Mouse (Mus musculus) megakaryocyte, embryonic 14.5 days (primary cell): ENCODE data around the gene A4galt. TPM values are rescaled to one million over a fixed set of nuclear protein-coding genes. Genes with fewer than 3 reads are reported as not detected.

ENCODE experiments used
- H3K27me3 ChIP-seq: replicated peaks from 2 replicates; pipeline ENCODE3; 2012; ENCODE audit warnings: inconsistent platforms
- H3K36me3 ChIP-seq: replicated peaks from 2 replicates; pipeline ENCODE3; 2012; ENCODE audit warnings: low read length, inconsistent platforms, mixed read lengths
- H3K4me1 ChIP-seq: 2 replicates; pipeline ENCODE4 v1.6.1; 2012; ENCODE audit warnings: inconsistent platforms
- H3K4me3 ChIP-seq: replicated peaks from 2 replicates; pipeline ENCODE3; 2012; ENCODE audit warnings: moderate library complexity, mild to moderate bottlenecking, inconsistent platforms
- H3K9me3 ChIP-seq: 2 replicates; pipeline ENCODE4 v1.6.1; 2012; ENCODE audit warnings: inconsistent platforms
- FLI1 ChIP-seq: IDR thresholded peaks from 2 replicates; pipeline ENCODE4 v1.6.1; 2012; ENCODE audit warnings: low read length, inconsistent platforms, mixed read lengths
- GATA1 ChIP-seq: IDR thresholded peaks from 3 replicates; pipeline ENCODE4 v1.6.1; 2012; ENCODE audit warnings: mixed read lengths, low read length, inconsistent platforms, borderline replicate concordance
- polyA plus RNA-seq: library from polyadenylated mRNA; stranded (reverse); fragments of >175 nt; gene quantifications from 2 replicates; pipeline ENCODE4 v1.2.3, GENCODE M21; 2012; ENCODE audit warnings: low replicate concordance; ENCODE audit not compliant: insufficient read depth

The A4galt gene
- polyA plus RNA-seq, 1 experiment = not detected

GRCm38 (mm10) chr15:83209092-83209695, 42.4 kb downstream of the A4galt start:
- peaks cover 50% of the 10 kb centered on the region for H3K27me3 ChIP-seq
- peak overlapping the region; percentile 11 for H3K4me3 ChIP-seq
- peaks cover 53% of the 10 kb centered on the region for H3K4me1 ChIP-seq
- no peaks in the 10 kb centered on the region for H3K36me3 ChIP-seq
- H3K9me3 ChIP-seq = no peaks in the 10 kb centered on the region
- TF ChIP-seq FLI1 (no peak), GATA1 (no peak)

- TF ChIP-seq FLI1 = no peak
- TF ChIP-seq GATA1 = no peak
- Histone ChIP-seq H3K9me3 (no peaks in the 10 kb centered on the region), H3K4me1 (peaks cover 38% of the 10 kb centered on the region), H3K4me3 (peak overlapping the region; percentile 69), H3K36me3 (no peaks in the 10 kb centered on the region), H3K27me3 (peaks cover 26% of the 10 kb centered on the region)
These were observed 46.7 kb downstream of the A4galt start for GRCm38 (mm10) chr15:83204731-83205451.

- Histone ChIP-seq H3K9me3 (no peaks in the 10 kb centered on the region), H3K27me3 (peaks cover 15% of the 10 kb centered on the region), H3K4me1 (peaks cover 26% of the 10 kb centered on the region), H3K36me3 (no peaks in the 10 kb centered on the region), H3K4me3 (no peak overlapping the region)
- TF ChIP-seq FLI1 (no peak), GATA1 (no peak)
These were observed 49.2 kb downstream of the A4galt start for GRCm38 (mm10) chr15:83202412-83202811.

GRCm38 (mm10) chr15:83193413-83193812, 58.2 kb downstream of the A4galt start:
- no peak overlapping the region for H3K4me3 ChIP-seq
- TF ChIP-seq FLI1 (no peak), GATA1 (no peak)
- H3K4me1 ChIP-seq = no peaks in the 10 kb centered on the region
- H3K36me3 ChIP-seq = no peaks in the 10 kb centered on the region
- peaks cover 35% of the 10 kb centered on the region for H3K9me3 ChIP-seq
- H3K27me3 ChIP-seq = peaks cover 5% of the 10 kb centered on the region

GRCm38 (mm10) chr15:83182351-83182750, 69.2 kb downstream of the A4galt start:
- Histone ChIP-seq H3K4me3 (no peak overlapping the region), H3K36me3 (no peaks in the 10 kb centered on the region), H3K4me1 (no peaks in the 10 kb centered on the region), H3K27me3 (peaks cover 36% of the 10 kb centered on the region), H3K9me3 (0 out of 2 replicates have a peak, but pooled peaks cover 5% of the 10 kb centered on the region)
- TF ChIP-seq GATA1 = no peak
- TF ChIP-seq FLI1 = no peak

- Histone ChIP-seq H3K27me3 (peaks cover 34% of the 10 kb centered on the region), H3K9me3 (0 out of 2 replicates have a peak, but pooled peaks cover under 1% of the 10 kb centered on the region), H3K4me3 (no peak overlapping the region), H3K4me1 (no peaks in the 10 kb centered on the region), H3K36me3 (no peaks in the 10 kb centered on the region)
- no peak for TF ChIP-seq GATA1
- no peak for TF ChIP-seq FLI1
These were observed 69.7 kb downstream of the A4galt start for GRCm38 (mm10) chr15:83181800-83182330.

- TF ChIP-seq FLI1 (no peak), GATA1 (no peak)
- Histone ChIP-seq H3K36me3 (no peaks in the 10 kb centered on the region), H3K9me3 (no peaks in the 10 kb centered on the region), H3K4me3 (no peak overlapping the region), H3K4me1 (peaks cover 12% of the 10 kb centered on the region), H3K27me3 (peaks cover 21% of the 10 kb centered on the region)
These were observed 71.6 kb downstream of the A4galt start for GRCm38 (mm10) chr15:83180004-83180403.

Other genes with a start within 250 kb of the A4galt start
- gene Nfam1, start 218.5 kb downstream of the A4galt start, polyA plus RNA-seq = 3.8 and 7.7 TPM in 2 replicates
- gene Serhl, start 162.3 kb downstream of the A4galt start, polyA plus RNA-seq = 4.7 and 8.1 TPM in 2 replicates
- gene Rrp7a, start 129.0 kb downstream of the A4galt start, polyA plus RNA-seq = 23.5 and 59.4 TPM in 2 replicates
- gene Poldip3, start 102.4 kb downstream of the A4galt start, polyA plus RNA-seq = 69.1 and 81.7 TPM in 2 replicates
- 127 and 215 TPM in 2 replicates for gene Cyb5r3, start 79.2 kb downstream of the A4galt start, polyA plus RNA-seq
- gene Arfgap3, start 98.5 kb upstream of the A4galt start, polyA plus RNA-seq = 4.4 and 22.6 TPM in 2 replicates
- gene Pacsin2, start 212.8 kb upstream of the A4galt start, polyA plus RNA-seq = 39.9 and 82.1 TPM in 2 replicates